Mouse (Mus musculus): ENCODE data around the gene Usp54. TPM values are rescaled to one million over a fixed set of nuclear protein-coding genes. Genes with fewer than 3 reads are reported as not detected.

Usp54 gene
- total and polyA plus RNA-seq, 3 experiments: 5.3 to 11.7 (median 5.4) TPM

GRCm38 (mm10) chr14:20641438-20641875, 594 bp upstream of the Usp54 start:
- H3K79me2 ChIP-seq (replicated peaks; ENCODE audit: control insufficient read depth, extremely low read depth, insufficient read depth, poor library complexity, severe bottlenecking): peaks cover 3% of the 10 kb centered on the region
- H3K9ac ChIP-seq (ENCODE audit: insufficient read depth, low read depth): peak overlapping the region; percentile 93
- peaks cover 0 to 5% of the 10 kb centered on the region in 2 experiments for H3K36me3 ChIP-seq (replicated peaks in 1 of 2; ENCODE audit: control insufficient read depth in 1 of 2, insufficient read depth in 1 of 2, low read length in 1 of 2)
- no peak overlapping the region for H3K27ac ChIP-seq (ENCODE audit: insufficient read depth, low read depth)
- peaks cover 0 to 19% of the 10 kb centered on the region in 2 experiments; a peak in 2 of 4 replicates for H3K4me1 ChIP-seq (ENCODE audit: control insufficient read depth in 1 of 2, insufficient read depth in 2 of 2)
- in situ Hi-C loops (cut with MboI; ENCODE audit: low pct_ligation_motif_present, low pct_unique_long_range_greater_than_20kb, low sequenced_read_pairs): no loop called here
- no peak for DNase-seq (ENCODE audit: extremely low read depth)
- peak overlapping the region; percentile 90 for H3K4me2 ChIP-seq (ENCODE audit: insufficient read depth, low read depth, poor library complexity, severe bottlenecking)
- H3K9me3 ChIP-seq (replicated peaks; ENCODE audit: low read length): no peaks in the 10 kb centered on the region
- H3K27me3 ChIP-seq (replicated peaks): no peaks in the 10 kb centered on the region
- no peak for TF ChIP-seq CHD2 (IDR thresholded peaks at IDR 0.05; ENCODE audit: low read length)
- TF ChIP-seq CHD1 (IDR thresholded peaks at IDR 0.05; ENCODE audit: low read depth, low read length): peak; percentile 77; the same call in 1 of the 2 replicates
- dilution Hi-C loops (cut with MboI; ENCODE audit: extremely low pct_ligation_motif_present, extremely low pct_unique_long_range_greater_than_20kb, low sequenced_read_pairs): no loop called here
- peak overlapping the region; percentile 80 to 92 (median 88) for H3K4me3 ChIP-seq (replicated peaks in 1 of 3; ENCODE audit: low read depth in 2 of 3, low read length in 2 of 3, poor library complexity in 1 of 3)

- in situ Hi-C loops (cut with MboI; ENCODE audit: low pct_ligation_motif_present, low pct_unique_long_range_greater_than_20kb, low sequenced_read_pairs) (no loop called here), dilution Hi-C loops (cut with MboI; ENCODE audit: extremely low pct_ligation_motif_present, extremely low pct_unique_long_range_greater_than_20kb, low sequenced_read_pairs) (no loop called here)
- peak overlapping the region; percentile 36 for H3K9ac ChIP-seq (ENCODE audit: insufficient read depth, low read depth)
- H3K27ac ChIP-seq (ENCODE audit: insufficient read depth, low read depth): peak overlapping the region; percentile 27; the same call in 1 of the 2 replicates
- H3K4me2 ChIP-seq (ENCODE audit: insufficient read depth, low read depth, poor library complexity, severe bottlenecking): peak overlapping the region; percentile 45
- H3K27me3 ChIP-seq (replicated peaks): no peaks in the 10 kb centered on the region
- H3K36me3 ChIP-seq (replicated peaks in 1 of 2; ENCODE audit: control insufficient read depth in 1 of 2, insufficient read depth in 1 of 2, low read length in 1 of 2): peaks cover 0 to 9% of the 10 kb centered on the region in 2 experiments
- H3K9me3 ChIP-seq (replicated peaks; ENCODE audit: low read length): no peaks in the 10 kb centered on the region
- H3K4me1 ChIP-seq (ENCODE audit: control insufficient read depth in 1 of 2, insufficient read depth in 2 of 2): peaks cover 0 to 22% of the 10 kb centered on the region in 2 experiments; a peak in 2 of 4 replicates
- TF ChIP-seq NELFE (IDR thresholded peaks at IDR 0.05; ENCODE audit: low read depth, low read length) (peak; percentile 25; the same call in 1 of the 2 replicates), MAFK (IDR thresholded peaks at IDR 0.05; ENCODE audit: insufficient replicate concordance, low read length) (no peak), MAZ (IDR thresholded peaks at IDR 0.05; ENCODE audit: low read depth, low read length) (no peak), CTCF (conservative IDR thresholded peaks at IDR 0.05 in 1 of 2, IDR thresholded peaks at IDR 0.05 in 1 of 2; ENCODE audit: low read depth in 2 of 2, low read length in 2 of 2) (no peak), NRF1 (IDR thresholded peaks at IDR 0.05; ENCODE audit: low read depth, low read length) (no peak), POLR2A (IDR thresholded peaks at IDR 0.05; ENCODE audit: low read depth, low read length) (peak; percentile 54), MYC (IDR thresholded peaks at IDR 0.05; ENCODE audit: low read depth, low read length) (peak; percentile 95), GABPA (IDR thresholded peaks at IDR 0.05; ENCODE audit: insufficient replicate concordance, low read depth, low read length) (no peak), CHD1 (IDR thresholded peaks at IDR 0.05; ENCODE audit: low read depth, low read length) (0 out of 2 replicates have a peak, but pooled peaks have one; percentile 8), ZMIZ1 (IDR thresholded peaks at IDR 0.05; ENCODE audit: low read depth, low read length) (no peak), TBP (conservative IDR thresholded peaks at IDR 0.05; ENCODE audit: low read depth, low read length) (0 out of 2 replicates have a peak, but pooled peaks have one; percentile 30), MAX (IDR thresholded peaks at IDR 0.05; ENCODE audit: low read length) (peak; percentile 86), ZKSCAN1 (IDR thresholded peaks at IDR 0.05; ENCODE audit: borderline replicate concordance, low read depth, low read length) (no peak), MXI1 (IDR thresholded peaks at IDR 0.05; ENCODE audit: low read depth, low read length) (peak; percentile 81; the same call in 1 of the 2 replicates), SIN3A (IDR thresholded peaks at IDR 0.05; ENCODE audit: low read length) (peak; percentile 73; the same call in 1 of the 2 replicates), E2F4 (IDR thresholded peaks at IDR 0.05; ENCODE audit: insufficient replicate concordance, low read depth, low read length) (no peak), BHLHE40 (IDR thresholded peaks at IDR 0.05; ENCODE audit: low read depth, low read length) (peak; percentile 91)
- H3K4me3 ChIP-seq (replicated peaks in 1 of 3; ENCODE audit: low read depth in 2 of 3, low read length in 2 of 3, poor library complexity in 1 of 3): peak overlapping the region; percentile 80 to 88 (median 86)
- peaks cover 3% of the 10 kb centered on the region for H3K79me2 ChIP-seq (replicated peaks; ENCODE audit: control insufficient read depth, extremely low read depth, insufficient read depth, poor library complexity, severe bottlenecking)
- DNase-seq (ENCODE audit: extremely low read depth): peak; percentile 86
Observed at GRCm38 (mm10) chr14:20639918-20640619, 794 bp downstream of the Usp54 start.

Data from CH12.LX (cell line).